Mouse (Mus musculus) kidney, adult 18-20 months (tissue): ENCODE results near the gene Fbxl20.

Experiments used
- DNase-seq: peaks from one replicate; pipeline ENCODE4 v3.0.0; 2021

Gene Fbxl20

GRCm38 (mm10) chr11:98046466-98046865 lies 103.7 kb downstream of the Fbxl20 start:
- no peak for DNase-seq

GRCm38 (mm10) chr11:98045596-98045995 lies 104.6 kb downstream of the Fbxl20 start:
- no peak for DNase-seq

GRCm38 (mm10) chr11:98044074-98044473 lies 106.1 kb downstream of the Fbxl20 start:
- DNase-seq: no peak

- no peak for DNase-seq
These were observed 107.5 kb downstream of the Fbxl20 start for GRCm38 (mm10) chr11:98042741-98043140.

GRCm38 (mm10) chr11:98040975-98041374 lies 109.2 kb downstream of the Fbxl20 start:
- no peak for DNase-seq

GRCm38 (mm10) chr11:98037871-98038270 lies 112.3 kb downstream of the Fbxl20 start:
- no peak for DNase-seq

- DNase-seq: no peak
These were observed 114.2 kb downstream of the Fbxl20 start for GRCm38 (mm10) chr11:98035977-98036377.

GRCm38 (mm10) chr11:98034840-98035239 lies 115.4 kb downstream of the Fbxl20 start:
- DNase-seq: no peak

- DNase-seq: no peak
These were observed 116.1 kb downstream of the Fbxl20 start for GRCm38 (mm10) chr11:98034061-98034460.
